Mouse (Mus musculus) lung, adult 2 months (tissue): ENCODE results near the gene Mad1l1.

Source experiments
- CTCF ChIP-seq: fragments of 200-500 bp; IDR thresholded peaks from 2 replicates; pipeline ENCODE4 v1.5.1; 2011; ENCODE audit warnings: mild to moderate bottlenecking, low read length, control low read depth; ENCODE audit not compliant: insufficient read depth
- POLR2A ChIP-seq: fragments of 200-500 bp; IDR thresholded peaks from 2 replicates; pipeline ENCODE4 v1.6.1; 2011; ENCODE audit warnings: low read depth, mild to moderate bottlenecking, control low read depth, low read length, borderline replicate concordance; ENCODE audit errors: extremely low read depth

- TF ChIP-seq CTCF (no peak), POLR2A (no peak)
These were observed 232.1 kb downstream of the Mad1l1 start for GRCm38 (mm10) chr5:140089263-140089662.
